Mouse (Mus musculus) erythroblast, adult 5-6 weeks (primary cell): ENCODE data around the gene Lgi2. TPM values are rescaled to one million over a fixed set of nuclear protein-coding genes. Genes with fewer than 3 reads are reported as not detected.

Experiments
- ATAC-seq: replicated peaks from 2 replicates; pipeline ENCODE4 v1.8.0; 2016; ENCODE audit warnings: moderate number of reproducible peaks, mild to moderate bottlenecking, moderate TSS enrichment, inconsistent platforms; ENCODE audit not compliant: poor library complexity, low FRiP score, severe bottlenecking
- total RNA-seq, 2 experiments: library from RNA; stranded (forward) in 1 of 2; stranded (reverse) in 1 of 2; fragments of 150-400 nt in 1 of 2; fragments of 200-764, 138-1000 nt in 1 of 2; gene quantifications; 2 replicates each; pipeline versions ENCODE4 v1.2.3 to v1.2.4; 2015 to 2017; ENCODE audit warnings: low replicate concordance in 2 of 2

Lgi2 gene
- not detected in 2 replicates for total RNA-seq (2015; ENCODE audit: low replicate concordance)
- total RNA-seq (2017; ENCODE audit: low replicate concordance), result not detected in 2 replicates

DNA sequence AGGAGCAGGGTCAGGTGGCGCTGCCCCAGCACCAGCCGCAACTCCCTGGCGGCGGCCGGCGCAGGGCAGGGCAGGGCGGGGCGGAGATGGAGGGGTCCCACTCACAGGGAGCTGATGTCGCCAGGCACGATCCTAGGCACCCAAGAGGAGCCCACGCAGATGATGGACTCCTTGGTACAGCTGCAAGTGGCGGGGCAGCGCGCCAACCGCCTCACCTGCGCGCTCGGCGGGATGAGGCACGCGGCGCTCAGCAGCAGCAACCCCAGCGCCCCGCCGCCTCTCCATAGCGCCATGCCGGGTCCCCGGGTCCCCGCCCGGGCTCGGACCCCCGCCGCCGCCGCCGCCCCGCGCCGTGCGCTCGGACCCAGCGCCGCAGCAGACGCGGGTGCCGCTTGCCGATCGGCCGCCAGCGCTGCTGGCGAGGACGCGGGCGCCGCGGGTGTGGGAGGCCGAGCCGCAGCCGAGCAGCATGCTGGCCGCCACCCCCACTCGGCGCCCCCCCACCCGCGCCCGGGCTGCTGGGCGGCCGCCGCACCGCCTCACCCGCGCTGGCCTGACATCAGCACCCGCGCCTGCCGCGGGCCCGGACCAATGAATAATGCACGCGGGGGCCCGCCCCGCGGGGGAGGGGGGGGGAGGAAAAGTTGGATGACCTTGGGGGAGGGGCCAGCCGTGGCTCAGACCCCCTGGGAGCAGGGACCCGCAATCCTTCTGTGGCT is at the start of gene Lgi2:
Lgi2 (minus strand) TSS at position 650 of the 719 bp plus-strand sequence.
- no peak for ATAC-seq

DNA sequence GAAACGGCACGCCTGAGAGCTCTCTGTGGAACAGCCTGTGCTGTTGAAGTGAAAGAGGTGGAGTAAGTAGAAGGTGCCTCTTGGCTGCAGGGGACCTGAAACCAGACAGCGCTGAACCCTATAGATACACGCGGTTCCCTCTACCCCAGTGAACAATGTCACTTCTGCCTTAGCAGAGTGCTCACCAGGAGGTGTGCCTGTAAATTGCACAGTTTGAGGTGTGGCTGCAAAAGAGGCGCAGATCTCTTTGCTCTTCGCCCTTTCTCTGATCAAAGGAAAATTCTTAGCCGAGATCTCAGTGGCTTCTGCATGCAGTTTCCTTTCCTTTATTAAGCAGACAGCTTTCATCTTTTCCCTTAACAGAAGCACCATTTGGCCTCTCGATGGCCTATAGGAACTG is 49.2 kb upstream of the Lgi2 start:
- ATAC-seq, result no peak

DNA sequence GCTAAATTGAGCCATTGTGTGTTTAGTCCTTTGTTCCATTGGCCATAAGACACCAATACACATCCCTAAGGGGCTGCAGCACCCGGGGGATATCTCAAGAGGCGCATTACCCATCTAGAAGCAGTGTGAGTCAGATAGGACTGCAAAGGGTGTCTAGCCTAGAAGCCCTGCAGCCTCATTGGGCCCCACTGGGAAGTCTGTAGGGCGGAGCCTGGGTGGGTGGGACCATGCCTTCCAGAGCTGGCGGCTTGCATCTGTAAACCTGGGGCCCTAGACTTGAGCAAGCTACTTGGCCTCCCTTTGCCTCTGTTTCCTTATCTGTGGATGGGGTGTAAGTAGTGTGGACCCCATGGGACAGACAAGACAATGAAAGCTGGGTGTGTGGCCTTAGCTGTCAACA is 48.4 kb upstream of the Lgi2 start:
- no peak for ATAC-seq

DNA sequence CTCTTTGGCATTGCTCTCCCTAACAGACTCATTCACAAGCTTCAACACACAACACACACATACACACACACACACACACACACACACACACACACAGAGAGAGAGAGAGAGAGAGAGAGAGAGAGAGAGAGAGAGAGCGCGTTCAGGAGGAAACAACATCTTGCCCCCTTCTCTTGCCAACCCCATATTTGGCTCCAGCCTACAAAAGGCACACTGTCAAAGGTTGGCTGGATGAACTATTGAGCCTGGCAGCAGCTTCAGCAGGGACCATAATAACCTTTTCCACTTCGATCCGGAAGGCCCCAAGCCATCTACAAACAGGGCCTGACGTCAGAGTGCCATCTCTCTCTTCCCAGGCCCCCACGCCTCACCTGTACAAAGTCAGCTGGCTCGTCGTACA is 46.5 kb upstream of the Lgi2 start:
- no peak for ATAC-seq

DNA sequence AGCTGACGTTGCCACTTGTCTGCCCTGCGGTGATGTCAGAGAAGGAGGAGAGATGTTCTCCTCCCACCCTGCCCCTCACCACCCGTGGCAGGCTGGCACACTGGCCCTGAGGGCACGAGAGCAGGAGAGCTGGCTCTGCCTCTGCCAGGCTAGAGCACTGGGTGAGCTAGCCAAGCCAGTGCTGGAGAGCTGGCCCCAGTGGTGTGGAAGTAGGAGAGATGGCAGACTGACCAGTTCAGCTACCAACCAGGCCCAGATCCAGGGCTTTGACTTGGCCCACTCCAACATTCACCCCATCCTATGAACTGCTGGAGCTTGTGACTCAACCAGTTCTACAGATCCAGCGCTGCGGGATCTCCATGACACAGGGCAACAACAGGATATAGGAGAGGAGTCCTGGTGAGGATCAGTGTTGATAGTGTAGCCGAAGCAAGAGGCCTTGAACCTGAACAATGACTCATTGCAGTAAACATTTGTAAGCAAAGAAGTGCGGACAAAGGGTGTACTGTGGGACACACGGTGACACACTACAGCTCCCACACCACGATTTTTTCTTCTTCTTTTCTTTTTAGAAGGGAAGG is 45.1 kb upstream of the Lgi2 start:
- ATAC-seq, result no peak

DNA sequence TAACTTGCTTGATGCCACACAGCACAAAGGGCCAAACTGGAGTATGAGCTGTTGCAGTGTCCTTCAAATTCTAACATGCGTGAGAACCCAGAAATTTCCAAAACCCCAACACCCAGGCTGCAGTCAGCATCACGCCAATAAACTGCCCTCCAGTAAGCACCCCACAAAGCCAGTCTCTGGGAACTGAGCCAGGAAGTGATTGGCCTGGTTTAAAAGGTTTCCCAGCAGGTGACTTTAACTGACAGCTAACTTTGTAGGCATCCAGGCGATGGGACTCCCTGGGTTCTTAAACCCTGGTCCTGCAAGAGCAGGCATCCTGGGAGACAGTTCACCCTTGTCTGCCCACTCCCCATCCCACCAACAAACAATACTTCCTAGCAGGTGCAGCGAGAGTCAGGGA is 44.0 kb upstream of the Lgi2 start:
- ATAC-seq, result no peak

DNA sequence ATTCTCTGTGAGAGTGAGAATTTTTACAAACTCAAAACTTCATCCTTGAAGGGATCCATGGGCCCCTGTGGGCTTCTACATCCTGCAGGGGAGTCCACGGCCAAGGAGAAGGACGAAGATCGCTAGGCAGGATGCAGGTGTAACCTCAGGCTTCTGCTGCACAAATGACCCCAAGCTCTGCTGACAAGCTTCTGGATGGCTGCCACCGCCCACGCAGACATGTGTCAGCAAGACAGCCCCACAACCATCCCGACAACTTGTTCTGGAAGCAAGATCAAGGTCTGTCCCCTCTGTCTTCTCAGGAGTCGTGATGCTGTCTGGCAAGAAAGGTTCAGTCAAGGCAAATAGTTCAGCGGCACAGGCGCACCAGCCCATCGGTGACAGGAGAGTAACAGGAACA is 43.4 kb upstream of the Lgi2 start:
- no peak for ATAC-seq

DNA sequence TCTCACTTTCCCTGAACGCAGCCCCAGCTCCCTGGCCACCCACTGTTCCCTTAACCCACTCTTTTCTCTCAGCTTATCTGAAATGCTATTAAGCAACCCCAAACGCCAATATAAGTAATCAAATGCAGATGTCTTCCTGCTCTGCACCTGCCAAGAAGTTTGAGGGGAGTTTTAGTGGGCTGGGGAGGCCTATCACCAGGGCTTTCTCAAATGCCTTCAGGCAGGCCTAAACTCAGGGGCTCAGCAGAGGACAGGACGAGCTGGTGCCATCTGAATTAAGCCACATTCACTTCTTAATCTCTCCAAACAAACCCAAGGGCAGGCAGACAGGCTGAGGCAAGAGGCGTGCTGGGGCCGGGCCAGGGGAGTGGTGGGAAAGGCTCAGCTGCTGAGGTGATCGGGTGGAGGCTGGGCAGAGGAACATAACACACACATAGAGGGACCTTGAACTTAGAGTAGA is 38.4 kb upstream of the Lgi2 start:
- no peak for ATAC-seq

DNA sequence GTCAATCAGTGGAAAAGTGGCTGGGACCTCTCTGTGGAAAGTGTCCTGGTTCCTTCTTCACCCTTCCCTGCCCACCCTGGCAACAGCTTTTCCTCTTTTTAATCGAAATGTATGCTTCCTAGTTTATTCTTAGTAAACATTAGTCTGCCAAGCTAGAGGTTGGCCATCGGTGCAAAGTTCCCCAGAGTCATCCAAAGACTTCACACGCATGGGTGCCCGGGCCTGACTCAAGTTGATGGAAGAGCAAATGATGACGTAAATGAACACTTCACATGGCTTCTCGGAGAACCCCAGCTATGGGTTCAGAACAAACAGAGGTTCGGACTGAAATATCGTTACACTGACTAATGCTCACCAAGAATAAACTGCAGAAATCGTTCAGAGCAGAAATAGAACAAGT is 24.4 kb upstream of the Lgi2 start:
- ATAC-seq, result no peak

DNA sequence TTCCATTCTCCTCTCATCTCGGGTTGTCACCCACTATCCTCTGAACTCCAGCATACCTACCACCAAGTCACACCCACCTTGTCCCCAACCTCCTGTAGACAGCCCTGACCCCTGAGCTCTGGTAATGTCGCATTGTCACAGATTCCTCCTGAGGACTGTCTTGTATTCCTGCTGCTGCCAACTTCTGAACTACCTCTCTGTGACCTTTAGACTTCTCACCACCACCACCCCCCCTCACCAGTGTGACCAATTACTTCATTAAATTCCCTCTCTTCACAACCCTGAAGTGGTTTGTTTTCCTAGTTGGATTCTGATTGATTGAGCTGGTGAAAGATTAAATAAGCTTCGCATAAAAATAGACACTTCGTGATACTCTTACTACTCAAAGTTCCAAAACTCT is 22.4 kb upstream of the Lgi2 start:
- ATAC-seq, result no peak

DNA sequence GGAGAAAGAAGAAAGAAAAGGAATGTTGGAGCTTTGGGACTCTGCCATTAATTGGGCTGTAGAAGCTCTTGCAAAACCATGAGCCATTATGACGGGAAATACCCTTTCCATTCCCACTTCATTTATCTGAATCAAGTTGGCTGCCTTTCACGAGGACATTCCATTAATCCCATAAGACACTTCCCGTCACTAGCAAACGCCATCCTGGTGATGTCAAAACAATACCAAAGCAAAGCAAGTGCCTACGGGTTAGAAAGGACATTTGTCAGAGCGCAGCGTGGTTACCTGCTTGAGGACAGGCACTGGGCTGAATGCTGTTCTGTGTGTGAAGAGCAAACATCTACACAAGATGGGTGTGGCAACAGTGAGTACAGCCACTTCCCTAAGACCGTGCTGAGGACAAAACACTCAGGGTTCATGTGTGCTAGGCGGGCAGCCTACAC is 21.1 kb upstream of the Lgi2 start:
- ATAC-seq, result no peak

DNA sequence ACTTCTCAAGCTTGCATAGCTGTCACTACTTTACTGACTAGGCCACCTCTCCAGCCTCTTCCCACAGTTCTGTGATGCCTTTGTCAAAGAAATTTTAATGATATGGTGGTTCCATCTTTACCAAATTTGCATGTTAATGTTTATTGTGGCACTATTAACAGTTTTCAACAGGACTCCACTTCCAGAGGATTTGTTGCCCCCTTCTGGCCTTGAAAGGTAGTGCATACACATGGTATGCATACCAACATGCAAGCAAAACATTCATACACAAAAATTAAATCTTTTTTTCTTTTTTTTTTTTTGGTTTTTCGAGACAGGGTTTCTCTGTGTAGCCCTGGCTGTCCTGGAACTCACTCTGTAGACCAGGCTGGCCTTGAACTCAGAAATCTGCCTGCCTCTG is 6.3 kb upstream of the Lgi2 start:
- ATAC-seq, result no peak

DNA sequence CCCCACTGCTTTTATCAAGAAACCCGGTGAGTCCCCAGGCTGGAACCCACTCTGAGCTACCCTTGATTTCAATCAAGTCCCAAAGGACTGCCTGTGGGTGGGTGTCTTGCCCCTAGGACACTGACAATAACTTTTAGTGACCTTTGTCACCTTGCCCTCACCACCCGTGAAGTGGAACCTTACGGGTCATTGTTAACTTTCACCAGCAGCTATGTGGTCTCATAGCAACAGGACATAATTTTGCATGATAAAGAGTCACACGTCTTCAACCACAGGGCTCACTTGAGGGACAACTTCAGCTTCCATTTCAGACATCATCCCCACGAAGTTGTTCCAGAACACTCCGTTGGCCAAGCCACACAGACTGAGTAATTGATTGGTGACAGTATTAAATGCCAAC is 4.5 kb upstream of the Lgi2 start:
- no peak for ATAC-seq

DNA sequence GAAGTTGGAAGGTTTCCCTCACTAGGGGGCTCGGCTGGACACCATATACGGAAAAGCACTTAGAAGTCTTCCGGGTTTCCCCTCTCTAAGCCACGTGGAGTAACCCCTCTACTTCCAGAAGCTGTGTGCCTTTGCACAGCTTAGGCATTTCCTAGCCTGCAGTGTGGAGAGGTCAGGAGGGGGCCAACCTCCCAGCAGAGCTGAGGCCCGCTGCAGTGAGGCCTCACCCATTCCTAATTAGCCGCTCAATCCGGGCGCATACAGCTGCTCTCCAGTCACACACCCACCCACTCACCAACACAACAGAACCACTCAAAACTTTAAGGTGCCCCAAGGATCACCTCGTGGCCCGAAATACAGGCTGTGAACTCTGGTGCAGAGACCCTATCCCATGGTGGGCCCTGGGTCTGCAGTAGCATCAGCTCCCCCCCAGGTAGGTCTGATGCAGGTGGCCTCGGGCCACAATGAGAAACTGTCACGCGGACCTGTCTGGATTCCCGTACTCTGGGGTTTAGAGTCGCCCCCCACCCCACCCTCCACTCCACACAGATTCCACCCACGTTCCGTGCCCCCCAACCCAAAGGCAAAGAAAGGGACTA is 949 bp downstream of the Lgi2 start:
- ATAC-seq, result no peak

DNA sequence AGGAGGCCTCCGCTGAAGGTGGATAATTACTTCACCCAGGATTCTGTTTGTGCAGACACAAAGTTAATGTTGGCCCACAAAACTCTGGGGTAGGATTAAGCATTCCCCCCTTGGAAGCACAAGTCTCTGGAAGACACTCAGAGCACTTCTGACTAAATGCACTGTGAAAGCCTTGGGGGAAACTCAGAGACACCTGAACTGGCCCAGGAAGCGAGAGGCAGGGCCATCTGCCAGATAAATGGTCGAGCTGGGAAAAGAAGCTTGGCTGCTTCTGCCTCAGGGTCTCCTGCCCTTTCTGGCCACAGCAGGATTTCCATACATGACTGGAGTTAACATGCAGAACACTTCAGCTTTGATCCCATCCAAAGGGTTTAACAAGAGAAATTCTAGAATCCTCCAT is 1.9 kb downstream of the Lgi2 start:
- ATAC-seq, result no peak

DNA sequence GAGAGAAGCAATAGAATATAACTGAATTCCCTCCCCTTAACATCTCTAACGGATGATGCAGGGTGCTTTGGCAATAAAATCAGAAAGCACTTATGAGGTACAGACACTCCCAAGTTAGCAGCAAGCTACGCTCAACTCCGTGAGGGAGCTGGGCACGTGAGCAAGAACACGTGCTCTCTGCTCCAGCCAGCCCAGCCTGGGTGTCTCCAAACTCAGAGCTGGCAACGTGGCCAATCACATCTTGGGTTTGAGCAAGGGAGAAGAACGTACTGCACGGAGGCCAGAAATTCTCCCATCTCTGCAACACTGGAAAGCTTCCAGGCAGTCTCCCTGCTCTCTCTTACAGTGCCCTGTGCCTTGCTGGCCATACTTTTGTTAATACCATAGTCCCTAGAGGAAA is 6.0 kb downstream of the Lgi2 start:
- ATAC-seq, result no peak

DNA sequence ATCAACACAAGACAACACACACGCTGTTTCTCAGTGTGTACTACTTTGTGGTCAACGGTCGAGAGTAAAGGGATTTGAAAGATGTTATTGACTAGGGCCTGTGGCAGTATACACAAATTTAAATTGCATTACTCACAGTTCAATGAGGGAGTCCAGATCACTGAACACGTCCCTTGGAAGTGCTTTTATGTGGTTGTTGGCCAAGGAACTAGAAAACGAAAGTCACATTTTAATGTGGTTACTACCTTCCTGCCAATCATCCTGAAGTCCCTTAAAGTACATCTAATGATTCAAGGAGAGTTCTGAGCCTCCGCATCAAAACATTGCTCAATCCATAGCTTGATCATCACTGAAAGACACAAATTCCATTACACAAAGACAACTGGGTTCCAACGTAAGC is 10.7 kb downstream of the Lgi2 start:
- no peak for ATAC-seq

DNA sequence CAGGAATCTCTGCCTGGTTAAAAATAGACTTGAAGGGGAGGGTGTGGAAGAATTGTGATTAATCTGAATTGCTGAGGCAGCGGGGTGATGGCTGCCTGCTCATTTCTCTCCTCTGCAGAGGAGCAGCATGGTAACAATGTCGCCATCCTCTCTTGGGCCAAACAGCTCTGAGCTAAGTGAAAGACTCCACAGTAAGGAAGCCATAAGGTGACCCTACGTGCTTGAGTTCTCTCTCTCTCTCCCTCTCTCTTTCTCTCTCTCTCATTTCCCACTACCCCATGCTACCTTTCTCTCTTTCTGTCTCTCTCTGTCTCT is 15.0 kb downstream of the Lgi2 start:
- ATAC-seq, result no peak

DNA sequence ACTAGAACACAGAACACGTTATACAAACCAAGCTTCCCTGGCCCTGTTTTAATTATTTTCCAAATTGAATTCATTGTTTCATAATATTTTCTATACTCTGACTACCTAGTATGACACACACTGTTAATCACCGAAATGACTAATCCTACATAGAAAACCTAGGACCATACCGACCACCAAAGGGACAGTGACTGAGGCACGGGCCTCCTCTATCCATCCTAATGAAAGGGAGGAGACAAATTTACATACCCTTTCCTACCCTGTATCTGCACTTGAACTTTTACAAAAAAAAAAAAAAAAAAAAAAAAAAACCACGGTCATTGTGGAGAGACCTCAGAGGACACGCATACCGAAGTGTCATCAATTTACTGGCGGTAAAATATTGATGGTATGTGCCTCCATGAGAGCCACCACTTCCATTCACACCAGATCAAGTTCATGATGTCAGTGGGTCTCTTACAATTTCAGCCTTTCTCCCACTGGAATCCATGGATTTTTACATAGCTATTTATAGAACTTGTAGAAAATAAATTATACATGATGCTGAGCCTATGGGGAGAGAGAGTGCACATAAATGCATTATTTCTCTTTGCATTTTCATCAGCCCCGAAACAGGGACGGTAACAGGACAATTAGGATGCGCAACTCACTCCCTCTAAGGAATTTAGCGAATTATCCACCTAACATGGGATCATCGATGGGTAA is 15.5 kb downstream of the Lgi2 start:
- no peak for ATAC-seq

DNA sequence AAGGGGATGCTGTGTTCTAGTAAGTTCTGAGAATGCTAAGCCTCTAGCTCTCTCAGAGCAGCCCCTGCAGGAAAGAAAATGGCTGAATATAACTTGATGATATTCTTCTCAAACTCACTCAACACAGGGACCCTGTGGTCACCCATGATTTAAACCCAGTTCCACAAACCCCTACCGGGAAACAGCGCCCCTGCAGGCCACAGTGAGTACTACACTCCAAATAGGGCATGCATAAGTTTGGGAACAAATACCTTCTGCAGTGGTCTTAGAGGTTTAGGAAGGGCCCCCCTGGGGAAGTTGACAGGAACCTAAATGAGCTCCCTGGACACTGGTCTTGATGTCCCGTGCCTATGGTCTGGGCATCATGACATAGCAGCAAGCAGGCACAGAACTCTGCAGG is 19.3 kb downstream of the Lgi2 start:
- no peak for ATAC-seq

DNA sequence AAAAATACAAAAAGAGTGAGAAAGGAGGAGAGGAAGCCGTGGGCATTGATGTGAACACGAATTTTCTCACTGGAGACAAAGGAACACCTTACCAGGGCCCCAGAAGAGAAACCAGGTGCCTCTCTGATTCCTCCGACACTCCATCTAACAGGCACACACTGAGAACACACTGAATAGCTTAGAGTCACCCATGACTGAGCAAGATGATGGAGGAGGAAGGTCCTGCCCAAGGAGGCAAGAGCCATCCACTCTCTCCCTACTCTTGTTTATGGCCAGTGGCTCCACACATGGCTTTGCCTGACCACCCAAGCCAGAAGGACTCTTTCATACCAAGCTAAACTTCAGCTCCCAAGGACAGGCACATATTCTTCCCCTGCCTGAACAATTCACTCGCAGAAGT is 22.5 kb downstream of the Lgi2 start:
- ATAC-seq, result no peak
